Mouse (Mus musculus) frontal cortex, adult (tissue): ENCODE measurements around the gene Duoxa1.
A peak's percentile ranks its signal among the peaks of the same experiment; 100 is the strongest.

Experiments used
- ATAC-seq: cut with Nextera tagmentation; 2 replicates; pipeline ENCODE4 v1.9.2; 2017; ENCODE audit warnings: mild to moderate bottlenecking, moderate library complexity, mixed read lengths; ENCODE audit not compliant: low TSS enrichment

The Duoxa1 gene

DNA sequence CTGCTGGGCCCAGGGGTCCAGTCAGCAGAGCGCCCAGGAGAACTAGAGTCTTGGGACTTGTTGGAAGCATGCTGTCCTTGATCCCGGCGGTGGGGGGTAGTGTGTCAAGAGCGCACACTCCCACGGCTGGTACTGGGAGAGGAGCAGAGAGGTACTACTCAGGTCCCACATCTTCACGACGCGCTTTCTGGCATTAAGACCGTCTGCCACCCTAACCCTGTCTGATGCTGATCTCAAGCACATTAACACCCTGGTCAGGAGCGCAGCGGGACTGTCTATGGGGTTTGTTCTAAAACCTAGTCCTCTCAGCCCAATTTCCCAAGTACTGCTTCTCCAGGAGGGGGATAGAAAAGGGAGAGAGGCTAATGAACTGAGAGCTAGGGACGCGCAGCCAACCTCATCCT, 15.4 kb downstream of the Duoxa1 start, which contains the start of gene Duox2:
Gene Duox2 (minus strand): TSS at position 354 of the 404 bp plus-strand sequence.
- no peak for ATAC-seq

DNA sequence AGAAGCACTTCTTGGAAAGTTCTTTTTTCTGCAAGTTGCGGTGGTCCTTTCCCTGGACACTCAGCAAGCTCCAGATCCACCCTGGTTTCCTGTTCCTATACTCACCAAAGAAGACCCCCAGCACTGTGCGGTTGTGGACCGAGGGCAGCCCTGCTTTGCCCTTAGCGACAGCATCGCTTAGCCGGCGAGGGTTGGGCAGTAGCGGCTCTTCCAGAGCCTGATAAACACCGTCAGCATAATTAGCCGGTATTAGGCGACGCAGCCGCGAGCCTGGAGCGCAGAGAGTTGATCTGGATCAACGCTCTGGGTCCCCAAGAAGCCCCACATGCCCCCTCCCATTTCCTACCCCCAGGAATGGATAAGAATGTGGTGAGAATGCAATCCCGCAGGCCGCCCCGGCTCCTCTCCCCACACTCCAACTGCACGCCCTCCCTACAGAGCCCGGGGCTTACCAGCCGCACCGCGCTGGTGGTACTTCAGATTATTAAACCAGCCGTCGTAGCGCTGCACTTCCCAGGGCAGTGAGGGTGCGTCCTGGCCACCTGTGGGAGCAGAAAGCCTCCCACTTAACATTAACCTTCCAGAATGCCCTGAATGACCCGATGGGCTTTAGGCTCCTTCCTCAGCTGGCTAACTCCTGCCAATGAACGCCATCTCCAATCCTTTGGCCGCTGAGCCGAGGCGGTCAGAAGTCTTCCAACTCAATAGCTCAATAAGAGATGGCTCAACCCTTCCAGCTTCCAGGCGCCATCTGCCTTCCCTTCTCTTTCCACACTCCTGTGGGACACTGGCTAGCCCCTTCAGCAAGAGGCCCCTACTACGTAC, 16.0 kb downstream of the Duoxa1 start:
- no peak for ATAC-seq

DNA sequence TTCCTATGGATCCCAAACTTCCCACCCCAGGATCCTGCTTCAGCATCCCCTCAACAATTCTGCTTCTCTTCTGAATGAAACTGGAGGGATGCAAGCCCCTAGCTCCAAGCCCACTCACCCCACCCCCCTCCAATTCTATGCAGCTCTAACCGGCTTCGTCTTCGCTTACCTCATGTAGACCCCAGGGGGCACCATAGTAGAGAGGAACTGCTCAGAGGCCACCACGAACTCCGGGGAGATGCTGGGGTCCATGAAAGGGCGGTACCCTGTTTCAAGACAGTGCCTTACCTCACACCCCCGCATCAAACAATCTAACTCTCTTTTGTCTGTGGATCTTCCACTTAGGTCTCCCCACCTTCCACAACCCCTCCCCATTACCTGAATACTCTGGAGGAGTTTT, 18.6 kb downstream of the Duoxa1 start:
- ATAC-seq, result no peak

DNA sequence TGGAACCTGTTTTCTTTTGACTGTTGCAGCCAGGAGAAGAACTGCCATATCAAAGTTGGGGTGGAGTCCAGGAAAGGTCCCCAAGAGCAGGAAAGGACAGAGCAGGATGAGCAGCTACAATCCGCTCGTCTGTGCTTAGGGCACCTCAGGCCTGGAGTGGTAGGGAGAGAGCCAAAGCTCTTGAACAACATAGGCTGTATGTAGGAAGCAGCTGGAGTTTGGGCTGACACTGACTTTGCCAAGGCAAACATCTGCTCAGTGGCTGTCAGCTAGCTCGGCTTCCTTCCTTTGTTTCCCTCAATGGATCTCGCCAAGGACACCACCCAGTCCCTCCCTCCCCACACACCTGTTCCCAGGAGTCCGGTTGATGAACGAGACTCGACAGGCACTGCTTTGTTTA, 27.4 kb downstream of the Duoxa1 start:
- no peak for ATAC-seq

DNA sequence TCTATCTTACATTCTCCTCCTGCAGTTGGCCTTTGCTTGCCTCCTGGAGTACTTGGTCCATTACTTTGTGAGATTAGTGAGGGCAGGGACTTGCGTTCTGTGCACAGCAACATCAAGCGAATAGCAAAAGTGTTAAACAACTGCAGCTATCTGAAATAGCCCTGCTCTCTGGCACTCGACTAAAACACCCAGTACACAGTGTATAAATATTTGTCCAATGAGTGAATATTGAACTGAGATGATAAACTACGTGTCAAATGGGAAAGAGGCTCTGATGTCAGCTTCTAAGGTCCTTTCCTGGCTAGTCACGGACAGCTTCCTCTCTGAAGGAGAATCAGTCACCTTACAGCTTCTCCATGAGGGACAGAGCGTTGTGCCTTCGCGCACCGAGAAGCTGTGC, 29.4 kb downstream of the Duoxa1 start:
- no peak for ATAC-seq

DNA sequence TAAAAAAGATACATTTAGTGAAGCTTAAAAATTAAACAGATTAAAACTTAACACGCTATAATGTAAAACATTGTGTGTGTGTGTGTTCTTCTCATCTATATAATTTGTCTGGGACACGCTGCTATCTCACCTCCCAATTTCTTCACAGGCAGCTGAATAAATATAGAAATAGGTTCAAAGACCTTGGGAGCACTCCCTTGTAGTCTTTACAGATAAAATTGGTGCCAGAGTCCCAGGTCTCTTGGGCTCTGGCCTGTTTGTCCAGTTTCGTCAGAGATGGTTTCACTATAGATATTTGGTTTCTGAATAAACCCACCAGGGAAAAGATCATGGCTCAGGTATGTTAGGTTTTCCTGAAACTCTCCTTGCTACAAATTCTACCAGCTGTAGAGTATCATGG, 34.8 kb downstream of the Duoxa1 start:
- ATAC-seq, result no peak

DNA sequence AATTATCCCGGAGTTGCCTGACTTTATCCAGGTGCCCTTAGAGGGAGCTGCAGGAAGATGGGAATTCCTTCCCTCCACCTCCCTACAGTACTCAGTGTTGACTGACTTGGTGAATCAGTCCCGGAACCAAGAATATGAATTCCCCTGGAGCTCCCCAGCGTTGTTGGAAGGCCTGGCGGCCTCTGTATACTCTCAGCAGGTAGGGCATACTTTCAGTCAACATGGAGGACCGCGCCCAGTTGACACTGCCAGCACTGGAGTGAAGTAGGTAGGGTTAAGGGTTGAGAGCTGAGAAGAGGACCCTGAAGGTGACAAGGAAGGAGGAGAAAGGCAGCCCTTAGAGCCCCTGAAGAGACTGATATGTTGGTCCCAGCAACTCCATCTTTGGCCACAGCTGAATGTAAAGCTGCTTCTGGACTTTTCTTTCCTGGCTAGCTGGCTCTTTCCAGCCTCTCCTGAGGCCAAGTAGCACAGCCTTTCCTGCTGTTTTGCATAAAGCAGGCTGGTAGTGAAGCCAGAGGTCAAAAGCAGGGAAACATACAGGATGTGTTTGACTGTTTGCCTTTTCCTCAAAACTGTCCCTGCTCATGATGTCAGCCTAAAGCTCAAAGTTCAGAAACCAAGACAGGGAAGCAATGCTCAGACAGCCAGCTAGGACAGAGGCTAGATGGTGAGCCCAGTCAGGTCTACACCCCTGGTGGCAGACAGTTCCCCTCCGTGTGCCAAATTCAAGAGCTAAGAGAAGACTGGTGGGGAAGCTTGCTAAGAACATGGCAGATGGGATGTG, 46.9 kb downstream of the Duoxa1 start:
- no peak for ATAC-seq

DNA sequence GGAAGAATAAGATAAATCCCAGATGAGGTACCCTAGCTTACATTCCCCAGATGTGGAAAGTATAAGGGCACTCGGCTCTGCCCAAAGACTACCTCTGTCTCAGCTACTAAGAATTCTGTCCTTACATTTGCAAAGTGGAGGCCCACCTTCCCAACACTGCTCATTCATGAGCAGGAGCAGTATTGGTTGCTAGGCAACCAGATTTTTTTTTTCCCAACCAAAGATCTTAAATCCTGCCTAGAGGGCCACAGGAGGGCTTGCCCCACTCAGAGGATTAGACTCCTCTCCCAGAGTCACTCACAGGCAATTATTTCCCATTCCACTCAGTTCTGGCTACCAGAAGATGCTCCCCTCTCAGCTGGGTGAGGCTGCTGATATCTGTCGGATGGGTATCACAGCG, 48.8 kb downstream of the Duoxa1 start:
- no peak for ATAC-seq

DNA sequence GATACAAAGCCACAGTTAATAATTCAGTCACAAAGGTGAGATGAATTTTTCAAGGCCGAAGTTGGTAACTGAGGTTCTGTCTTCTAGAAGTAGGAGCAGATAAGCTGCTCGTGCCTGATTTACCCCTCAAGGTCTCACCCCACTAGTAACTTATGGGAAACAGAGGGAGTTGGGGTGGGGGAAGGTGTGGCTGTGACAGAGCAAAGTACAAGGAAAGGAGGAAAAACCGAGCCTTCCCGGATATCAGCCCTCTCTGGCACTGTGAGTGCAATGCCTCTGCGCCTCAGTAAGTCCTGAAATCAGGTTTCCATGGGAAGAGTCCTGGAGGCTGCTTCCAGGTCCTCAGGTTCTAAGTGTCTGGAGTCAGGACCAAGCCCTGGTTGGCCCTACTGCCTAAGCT, 52.8 kb downstream of the Duoxa1 start:
- no peak for ATAC-seq

DNA sequence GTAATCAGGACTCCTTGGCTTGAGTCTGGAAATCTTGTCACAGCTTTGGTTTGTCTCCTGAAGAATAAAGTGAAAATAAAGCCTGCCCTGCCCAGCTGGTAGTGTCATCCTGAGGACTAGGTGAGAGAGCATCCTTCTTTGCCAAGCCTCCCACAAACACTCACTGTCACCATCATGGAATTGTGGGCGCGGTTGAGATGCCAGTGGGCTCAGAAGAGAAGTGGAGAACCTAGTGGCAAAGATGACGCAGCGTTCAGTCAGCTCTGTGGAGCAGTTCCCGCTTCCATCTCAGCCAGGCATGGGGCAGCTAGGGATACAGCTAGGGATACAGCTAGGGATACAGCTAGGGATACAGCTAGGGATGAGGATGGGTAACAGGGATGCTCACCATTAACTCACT, 57.5 kb downstream of the Duoxa1 start:
- peak; percentile 84 for ATAC-seq
